Mouse (Mus musculus): ENCODE measurements around the gene Zfp354b.

Gene Zfp354b

GRCm38 (mm10) chr11:50883756-50884155 lies 47.7 kb downstream of the Zfp354b start:
- DNase-seq = no peak

DNA sequence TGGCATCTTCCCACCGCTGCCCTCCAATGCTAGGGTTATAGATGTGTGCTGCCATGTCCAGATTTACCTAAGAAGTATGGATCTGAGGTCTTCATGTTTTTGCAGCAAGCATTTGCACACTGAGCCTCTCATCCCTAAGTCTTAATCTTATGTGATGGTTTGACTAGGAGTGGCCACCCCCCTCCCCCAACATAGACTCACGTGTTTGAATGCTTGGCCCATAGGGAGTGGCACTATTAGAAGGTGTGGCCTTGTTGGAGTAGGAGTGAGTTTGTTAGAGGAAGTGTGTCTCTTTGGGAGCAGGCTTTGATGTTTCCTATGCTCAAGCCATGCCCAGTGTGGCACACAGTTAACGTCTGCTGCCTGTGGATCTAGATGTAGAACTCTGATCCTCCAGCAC lies 52.8 kb downstream of the Zfp354b start:
- no peak for DNase-seq

Measured in retina, postnatal 1 day (tissue).